Mouse (Mus musculus) MEL (cell line): Measurements from ENCODE around the gene Tbc1d1. TPM values are rescaled to one million over a fixed set of nuclear protein-coding genes. Genes with fewer than 3 reads are reported as not detected.

Experiments used
- DNase-seq: peaks from one replicate; pipeline ENCODE4 v3.0.0; 2011; ENCODE audit warnings: low read depth, low spot score
- H3K27ac ChIP-seq: 2 replicates; pipeline ENCODE4 v1.5.1; 2012; ENCODE audit warnings: low read depth, mild to moderate bottlenecking, control low read depth, low read length, moderate library complexity; ENCODE audit not compliant: control insufficient read depth
- H3K27me3 ChIP-seq, 2 experiments: fragments of 150-350 bp in 1 of 2; sonication (generic) in 1 of 2; 2 replicates each; pipeline ENCODE4 v1.6.1; 2012; ENCODE audit warnings: low read length in 2 of 2, mild to moderate bottlenecking in 2 of 2, improper control_type of control experiment in 1 of 2, moderate library complexity in 1 of 2; ENCODE audit not compliant: insufficient read depth in 2 of 2, control insufficient read depth in 1 of 2
- H3K36me3 ChIP-seq, 2 experiments: 2 replicates each; pipeline ENCODE4 v1.6.1; 2012 to 2014; ENCODE audit warnings: low read length in 2 of 2, improper control_type of control experiment in 1 of 2, inconsistent platforms in 1 of 2, mild to moderate bottlenecking in 1 of 2; ENCODE audit not compliant: insufficient read depth in 2 of 2, control insufficient read depth in 1 of 2
- H3K4me1 ChIP-seq, 2 experiments: fragments of 150-350 bp in 1 of 2; sonication (generic) in 1 of 2; 2 replicates each; pipeline ENCODE4 v1.6.1; 2012; ENCODE audit warnings: low read length in 2 of 2, improper control_type of control experiment in 1 of 2, mild to moderate bottlenecking in 1 of 2; ENCODE audit not compliant: insufficient read depth in 2 of 2, control insufficient read depth in 1 of 2
- H3K4me3 ChIP-seq, 2 experiments: fragments of 150-350 bp in 1 of 2; sonication (generic) in 1 of 2; 2 replicates each; pipeline ENCODE4 v1.5.1; 2012; ENCODE audit warnings: low read depth in 2 of 2, low read length in 2 of 2, mild to moderate bottlenecking in 2 of 2, moderate library complexity in 2 of 2, control low read depth in 1 of 2, improper control_type of control experiment in 1 of 2; ENCODE audit not compliant: control insufficient read depth in 1 of 2, insufficient read depth in 1 of 2
- H3K79me2 ChIP-seq: 2 replicates; pipeline ENCODE4 v1.6.1; 2012; ENCODE audit warnings: mild to moderate bottlenecking, low read length, moderate library complexity; ENCODE audit not compliant: control insufficient read depth, poor library complexity, insufficient read depth
- H3K9ac ChIP-seq: 2 replicates; pipeline ENCODE4 v1.6.1; 2012; ENCODE audit warnings: low read depth, mild to moderate bottlenecking, control low read depth, low read length, moderate library complexity; ENCODE audit not compliant: control insufficient read depth, poor library complexity, severe bottlenecking
- H3K9me3 ChIP-seq: fragments of 150-350 bp; sonication (generic); replicated peaks from 2 replicates; pipeline ENCODE4 v1.6.1; 2012; ENCODE audit warnings: mild to moderate bottlenecking, low read length, improper control_type of control experiment, moderate library complexity; ENCODE audit not compliant: insufficient read depth
- CHD1 ChIP-seq: IDR thresholded peaks from 2 replicates; pipeline ENCODE4 v1.6.1; 2012; ENCODE audit warnings: low read depth, mild to moderate bottlenecking, inconsistent platforms, low read length, improper control_type of control experiment
- JUND ChIP-seq: IDR thresholded peaks from 2 replicates; pipeline ENCODE4 v1.6.1; 2011; ENCODE audit warnings: low read depth, mild to moderate bottlenecking, improper control_type of control experiment, low read length
- KAT2A ChIP-seq: conservative IDR thresholded peaks from 2 replicates; pipeline ENCODE4 v1.6.1; 2012; ENCODE audit warnings: low read depth, low read length, improper control_type of control experiment, inconsistent platforms
- MAFK ChIP-seq: IDR thresholded peaks from 2 replicates; pipeline ENCODE4 v1.6.1; 2011; ENCODE audit warnings: low read depth, mild to moderate bottlenecking, low read length, improper control_type of control experiment, borderline replicate concordance
- MAX ChIP-seq: IDR thresholded peaks from 2 replicates; pipeline ENCODE4 v1.6.1; 2011; ENCODE audit warnings: low read length, improper control_type of control experiment
- MAZ ChIP-seq: IDR thresholded peaks from 2 replicates; pipeline ENCODE4 v1.6.1; 2012; ENCODE audit warnings: low read depth, mild to moderate bottlenecking, inconsistent platforms, low read length, improper control_type of control experiment
- MXI1 ChIP-seq: IDR thresholded peaks from 2 replicates; pipeline ENCODE4 v1.6.1; 2011; ENCODE audit warnings: mild to moderate bottlenecking, low read depth, low read length, improper control_type of control experiment
- MYB ChIP-seq: IDR thresholded peaks from 2 replicates; pipeline ENCODE4 v1.6.1; 2011; ENCODE audit warnings: mild to moderate bottlenecking, low read depth, low read length, improper control_type of control experiment
- POLR2A ChIP-seq, 2 experiments: IDR thresholded peaks; 2 replicates each; pipeline ENCODE4 v1.6.1; 2011 to 2012; ENCODE audit warnings: low read length in 2 of 2, mild to moderate bottlenecking in 2 of 2, control low read depth in 1 of 2, improper control_type of control experiment in 1 of 2, low read depth in 1 of 2, moderate library complexity in 1 of 2; ENCODE audit not compliant: control insufficient read depth in 1 of 2, insufficient read depth in 1 of 2, poor library complexity in 1 of 2
- POLR2AphosphoS5 ChIP-seq: IDR thresholded peaks from 2 replicates; pipeline ENCODE4 v1.6.1; 2012; ENCODE audit warnings: low read depth, borderline replicate concordance, mild to moderate bottlenecking, inconsistent platforms, low read length, moderate library complexity, mixed read lengths
- RAD21 ChIP-seq: IDR thresholded peaks from 2 replicates; pipeline ENCODE4 v1.6.1; 2011; ENCODE audit warnings: mild to moderate bottlenecking, low read depth, low read length, improper control_type of control experiment
- SIN3A ChIP-seq: IDR thresholded peaks from 2 replicates; pipeline ENCODE4 v1.6.1; 2012; ENCODE audit warnings: low read length, improper control_type of control experiment, inconsistent platforms
- SMC3 ChIP-seq: IDR thresholded peaks from 2 replicates; pipeline ENCODE4 v1.6.1; 2011; ENCODE audit warnings: low read depth, low read length, improper control_type of control experiment
- TAL1 ChIP-seq: IDR thresholded peaks from 2 replicates; pipeline ENCODE4 v1.6.1; 2012; ENCODE audit warnings: mild to moderate bottlenecking, inconsistent platforms, low read length, moderate library complexity, mixed read lengths
- TCF12 ChIP-seq: IDR thresholded peaks from 2 replicates; pipeline ENCODE4 v1.6.1; 2014; ENCODE audit warnings: low read depth, mild to moderate bottlenecking, inconsistent platforms, low read length, improper control_type of control experiment, moderate library complexity
- UBTF ChIP-seq: IDR thresholded peaks from 2 replicates; pipeline ENCODE4 v1.6.1; 2012; ENCODE audit warnings: low read depth, mild to moderate bottlenecking, inconsistent platforms, low read length, improper control_type of control experiment, moderate library complexity, borderline replicate concordance; ENCODE audit not compliant: insufficient read depth
- ZC3H11A ChIP-seq: IDR thresholded peaks from 2 replicates; pipeline ENCODE4 v1.6.1; 2012; ENCODE audit warnings: low read depth, mild to moderate bottlenecking, inconsistent platforms, low read length, improper control_type of control experiment
- ZMIZ1 ChIP-seq: IDR thresholded peaks from 2 replicates; pipeline ENCODE4 v1.6.1; 2012; ENCODE audit warnings: low read depth, mild to moderate bottlenecking, inconsistent platforms, low read length, improper control_type of control experiment, moderate library complexity
- ZNF384 ChIP-seq: IDR thresholded peaks from 2 replicates; pipeline ENCODE4 v1.6.1; 2012; ENCODE audit warnings: low read depth, mild to moderate bottlenecking, inconsistent platforms, low read length, improper control_type of control experiment
- polyA plus RNA-seq, 2 experiments: library from polyadenylated mRNA; stranded (reverse) in 1 of 2; unstranded in 1 of 2; fragments of >175 nt in 1 of 2; fragments of >200 nt in 1 of 2; gene quantifications; 2 replicates each; pipeline versions ENCODE4 v1.2.1 to v1.2.4; 2012; ENCODE audit warnings: low replicate concordance in 2 of 2, low read depth in 1 of 2; ENCODE audit not compliant: insufficient read length in 2 of 2, insufficient read depth in 1 of 2, missing spikeins in 1 of 2
- total RNA-seq: library from RNA; depleted of rRNA; stranded (reverse); fragments of 300-350 nt; gene quantifications from 2 replicates; pipeline ENCODE4 v1.2.3, GENCODE M21; 2012

The Tbc1d1 gene
- total and polyA plus RNA-seq, 3 experiments: 22.5 to 24.4 TPM; not detected in 1

DNA sequence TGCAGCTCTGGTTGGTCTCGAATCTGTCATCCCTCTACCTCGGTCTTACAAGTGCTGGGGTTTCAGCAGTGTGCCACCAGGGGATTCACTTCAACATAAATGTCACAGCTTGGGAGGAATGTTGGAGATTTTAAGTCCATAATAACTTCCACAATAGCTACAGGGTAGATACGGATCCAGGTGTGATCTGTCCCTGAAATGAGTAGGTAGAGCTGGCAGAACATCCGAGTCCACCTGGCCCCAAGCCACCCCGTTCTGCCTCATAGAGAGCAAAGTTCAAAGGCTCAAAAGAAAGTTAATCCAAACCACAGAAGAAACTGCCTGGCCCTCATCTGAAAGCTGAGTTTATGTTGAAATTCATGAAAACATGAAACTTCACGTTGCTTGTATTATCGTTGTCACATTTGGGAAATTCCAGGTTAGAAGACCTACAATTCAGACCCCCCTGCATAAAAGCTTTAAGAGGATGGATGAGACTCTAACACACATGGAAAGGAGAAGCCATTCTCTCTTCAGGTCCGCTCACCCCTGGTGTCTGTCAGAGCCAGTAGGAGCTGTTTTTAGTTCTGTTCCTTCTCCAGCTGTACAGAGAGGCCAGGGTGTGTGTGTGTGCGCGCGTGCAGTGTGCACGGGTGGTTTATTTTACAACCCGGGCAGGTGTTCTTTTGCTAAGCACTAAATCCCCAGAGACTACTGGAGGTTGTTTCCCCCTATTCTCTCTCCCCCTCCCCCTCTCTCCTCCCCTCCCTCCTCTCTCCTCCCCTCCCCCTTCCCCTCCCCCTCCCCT lies 61.9 kb downstream of the Tbc1d1 start:
- no peak overlapping the region for H3K9ac ChIP-seq
- TF ChIP-seq SIN3A (no peak), ZC3H11A (no peak), RAD21 (no peak), TCF12 (no peak), POLR2A (IDR thresholded peaks at IDR 0.05; ENCODE audit: control insufficient read depth in 1 of 2, insufficient read depth in 1 of 2, low read depth in 1 of 2, low read length in 2 of 2, poor library complexity in 1 of 2) (no peak), UBTF (no peak), MAFK (no peak), ZNF384 (no peak), MXI1 (no peak), TAL1 (no peak), SMC3 (no peak), CHD1 (no peak), KAT2A (no peak), JUND (no peak), MAZ (no peak), MAX (no peak)
- TF ChIP-seq, all 39 proteins: peak for 0
- Histone ChIP-seq H3K4me1 (no peaks in the 10 kb centered on the region), H3K36me3 (no peaks in the 10 kb centered on the region), H3K27me3 (no peaks in the 10 kb centered on the region), H3K9me3 (no peaks in the 10 kb centered on the region), H3K79me2 (no peaks in the 10 kb centered on the region), H3K27ac (no peak overlapping the region), H3K4me3 (no peak overlapping the region)
- DNase-seq: no peak

DNA sequence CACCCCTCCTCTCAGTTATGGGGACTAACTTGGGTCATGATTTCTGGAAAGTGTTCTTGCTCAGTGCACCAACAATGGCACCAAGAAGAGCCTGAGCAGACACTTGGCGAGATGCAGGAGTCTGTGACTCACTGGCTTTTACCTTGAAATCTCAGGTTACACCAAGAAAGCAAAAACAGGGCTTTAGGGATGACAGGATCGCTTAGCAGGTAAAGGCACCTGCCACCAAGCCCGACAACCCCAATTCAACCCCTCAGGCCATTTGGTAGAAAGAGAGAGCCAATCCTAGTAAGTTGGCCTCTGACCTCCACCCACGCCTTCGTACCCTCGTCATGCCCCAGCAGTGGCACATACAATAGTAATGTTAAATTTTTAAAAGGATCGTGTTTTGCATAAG lies 62.5 kb downstream of the Tbc1d1 start:
- DNase-seq: no peak
- Histone ChIP-seq H3K4me3 (no peak overlapping the region), H3K9ac (no peak overlapping the region), H3K27me3 (no peaks in the 10 kb centered on the region), H3K79me2 (no peaks in the 10 kb centered on the region), H3K27ac (no peak overlapping the region), H3K4me1 (no peaks in the 10 kb centered on the region), H3K9me3 (no peaks in the 10 kb centered on the region), H3K36me3 (no peaks in the 10 kb centered on the region)
- no peak for TF ChIP-seq MYB
- no peak for TF ChIP-seq ZMIZ1
- no peak for TF ChIP-seq POLR2AphosphoS5
